Mouse (Mus musculus): ENCODE measurements around the gene Kxd1. TPM values are rescaled to one million over a fixed set of nuclear protein-coding genes. Genes with fewer than 3 reads are reported as not detected.
"Not testable (repeated sequence)": the region's sequence is repeated elsewhere in the genome, so short reads cannot be mapped to it uniquely, and the experiment has no call there.

Gene Kxd1
- total RNA-seq, 2 experiments from 2014 or later = 33.1 to 35.3 TPM

DNA sequence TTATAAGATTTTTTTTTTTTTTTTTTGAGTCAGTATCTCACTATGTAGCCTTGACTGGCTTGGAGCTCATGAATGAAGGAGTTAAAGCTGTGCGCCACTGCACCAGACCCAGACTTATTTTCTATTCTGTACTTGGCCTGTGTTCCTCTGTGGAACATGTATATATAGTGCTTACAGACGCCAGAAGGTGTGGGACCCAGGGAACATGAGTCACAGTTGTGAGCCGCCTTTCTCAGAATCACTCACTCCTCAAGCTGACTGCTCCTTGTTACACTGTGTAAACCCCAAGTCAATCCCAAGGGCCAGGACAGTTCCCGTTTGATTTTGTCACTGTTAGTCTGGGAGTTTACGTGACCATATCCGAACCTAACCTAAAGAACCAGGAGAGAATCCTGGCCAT lies 8.7 kb downstream of the Kxd1 start:
- DNase-seq (ENCODE audit: low spot score in 2 of 2) = no peak

DNA sequence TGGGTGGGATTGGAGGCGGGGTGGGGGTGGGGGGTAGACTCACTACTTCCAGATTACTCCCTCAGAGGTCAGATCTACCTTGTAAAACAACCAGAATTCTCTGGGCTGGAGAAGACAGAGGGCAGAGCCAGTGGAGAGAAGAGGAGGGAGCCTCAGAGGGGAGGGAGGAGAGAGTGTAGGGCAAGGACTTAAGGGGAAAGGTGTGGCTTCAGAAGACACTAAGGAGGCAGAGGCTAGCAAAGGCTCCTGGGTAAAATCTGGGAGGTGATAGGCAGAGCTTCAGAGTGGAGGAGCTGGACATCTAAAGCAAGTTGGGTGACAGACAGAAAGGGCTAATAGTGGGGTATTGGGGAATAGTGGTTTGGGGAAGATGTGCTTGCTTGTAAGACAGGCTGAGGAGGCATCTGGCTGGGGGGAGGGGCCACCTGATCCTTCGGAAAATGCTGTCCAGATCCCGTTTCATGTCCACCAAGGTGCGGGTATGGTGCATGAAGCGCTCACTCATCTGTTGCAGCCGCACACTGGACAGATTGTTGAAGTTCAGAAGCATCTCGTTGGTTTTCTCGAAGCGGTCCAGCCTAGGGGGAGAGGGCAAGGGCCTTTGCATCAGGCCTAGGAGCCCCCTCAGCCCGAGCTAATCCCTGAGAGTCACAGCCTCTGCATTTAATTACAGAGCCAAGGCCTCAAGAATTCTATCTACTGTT lies 9.7 kb downstream of the Kxd1 start:
- DNase-seq (ENCODE audit: low spot score in 2 of 2) = no peak

DNA sequence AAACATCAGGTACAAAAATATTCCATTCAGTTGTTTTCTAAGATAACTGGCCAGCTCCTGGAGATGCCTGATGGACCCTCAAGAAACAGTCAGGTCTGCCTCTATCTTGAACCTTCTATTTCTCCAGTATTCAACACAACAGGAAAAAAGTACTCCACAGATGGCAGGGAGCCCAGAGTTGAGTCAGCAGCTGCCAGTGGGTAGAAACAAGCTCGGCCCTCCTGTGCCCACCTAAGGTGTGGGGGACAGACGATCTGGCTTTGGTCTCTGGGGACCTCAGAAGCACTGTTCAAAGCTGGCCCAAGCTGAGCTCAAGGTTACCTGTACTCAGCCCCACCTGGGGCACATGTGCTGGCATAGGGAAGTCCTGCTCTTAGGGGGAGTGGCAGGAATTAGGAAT lies 14.3 kb downstream of the Kxd1 start:
- no peak for DNase-seq (ENCODE audit: low spot score in 2 of 2)

DNA sequence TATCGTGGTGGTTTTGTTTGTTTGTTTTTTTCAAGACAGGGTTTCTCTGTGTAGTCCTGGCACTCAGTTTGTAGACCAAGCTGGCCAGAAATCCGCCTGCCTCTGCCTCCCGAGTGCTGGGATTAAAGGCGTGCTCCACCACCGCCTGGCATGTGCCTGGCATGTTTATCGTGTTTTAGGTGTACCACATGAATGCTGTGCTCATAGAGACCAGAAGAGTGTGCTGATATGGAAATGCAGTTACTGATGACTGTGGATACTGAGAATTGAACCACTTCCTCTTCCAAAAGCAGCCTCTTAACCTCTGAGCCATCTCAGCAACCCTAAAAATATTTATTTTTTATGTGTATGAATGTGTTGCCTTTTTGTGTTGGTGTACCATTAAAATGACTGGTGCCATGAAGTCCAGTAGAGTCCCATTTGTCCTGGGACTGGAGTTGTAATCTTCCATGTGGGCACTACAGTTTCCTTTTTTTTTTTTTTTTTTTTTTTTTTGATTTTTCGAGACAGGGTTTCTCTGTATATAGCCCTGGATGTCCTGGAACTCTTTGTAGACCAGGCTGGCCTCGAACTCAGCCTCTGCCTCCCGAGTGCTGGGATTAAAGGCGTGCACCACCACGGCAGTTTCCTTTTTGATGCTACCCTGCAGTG lies 15.4 kb downstream of the Kxd1 start:
- DNase-seq (ENCODE audit: low spot score in 2 of 2) = no peak

DNA sequence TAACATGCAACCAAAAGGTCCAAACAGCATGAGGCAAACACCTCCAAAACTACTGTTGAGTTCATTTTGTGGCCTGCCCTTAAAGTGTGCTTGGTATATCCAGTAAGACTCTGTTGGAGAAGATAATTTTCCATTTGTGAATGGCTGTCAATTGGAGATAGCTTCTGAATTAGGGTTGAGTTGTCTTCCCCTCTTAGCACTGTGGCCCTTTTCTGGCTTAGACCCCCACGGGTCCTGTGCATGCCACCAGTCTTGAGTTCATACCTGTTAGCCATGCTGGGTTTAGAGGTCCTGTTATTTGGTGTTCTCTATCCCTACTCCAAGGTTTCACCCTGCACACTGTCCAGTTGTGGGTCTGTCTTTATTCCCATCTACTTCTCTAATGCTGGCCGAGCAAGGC lies 16.0 kb downstream of the Kxd1 start:
- no peak for DNase-seq (ENCODE audit: low spot score in 2 of 2)

DNA sequence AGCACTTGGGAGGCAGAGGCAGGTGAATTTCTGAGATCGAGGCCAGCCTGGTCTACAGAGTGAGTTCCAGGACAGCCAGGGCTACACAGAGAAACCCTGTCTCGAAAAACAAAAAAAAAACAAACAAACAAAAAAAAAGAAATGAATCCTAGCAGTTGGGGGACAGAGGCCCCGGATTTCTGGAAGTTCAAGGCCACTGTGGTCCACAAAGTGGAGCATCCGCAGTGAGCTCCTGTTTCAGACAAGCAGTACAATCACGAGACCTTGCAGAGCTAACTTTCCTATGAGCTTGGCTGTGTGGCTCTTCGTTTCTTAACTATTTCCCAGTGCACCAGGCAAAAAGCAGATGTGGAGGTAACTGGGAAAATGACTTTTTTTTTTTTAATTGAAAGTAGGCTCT lies 16.6 kb downstream of the Kxd1 start:
- not testable (repeated sequence) for DNase-seq (ENCODE audit: low spot score in 2 of 2)

DNA sequence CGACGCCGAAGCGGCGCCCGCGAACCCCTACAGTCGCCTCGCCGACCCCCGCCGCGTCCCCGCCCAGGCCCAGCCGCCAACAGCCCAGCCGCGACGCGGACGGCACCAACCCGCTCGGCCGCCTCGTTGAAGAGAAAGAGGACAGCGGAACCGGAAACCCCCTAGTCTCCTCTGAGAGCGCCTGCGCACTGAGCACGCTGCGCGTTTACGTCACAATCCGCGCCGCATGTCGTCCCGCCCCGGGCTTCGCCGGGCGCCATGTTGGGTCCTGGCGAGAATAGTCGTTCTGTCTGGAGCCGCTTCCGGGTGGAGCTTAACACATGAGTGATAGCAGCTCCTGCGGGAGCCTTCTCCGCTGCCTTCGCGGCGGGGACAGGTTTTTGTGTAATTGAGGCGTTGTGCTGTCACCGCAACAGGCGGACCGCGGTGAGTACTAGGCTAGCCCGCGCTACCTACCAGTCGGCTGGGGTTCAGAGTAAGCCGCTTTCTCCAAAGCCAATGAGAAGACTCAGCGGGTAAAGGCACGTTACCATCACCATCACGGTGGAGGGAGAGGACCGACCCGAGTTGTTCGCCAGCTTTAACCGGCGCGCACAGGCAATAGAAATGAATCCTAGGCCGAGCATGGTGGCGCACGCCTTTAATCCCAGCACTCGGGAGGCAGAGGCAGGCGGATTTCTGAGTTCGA lies 17.4 kb downstream of the Kxd1 start, which contains the start of gene Uba52:
Uba52 (minus strand) TSS at position 574 of the 688 bp plus-strand sequence.
- peak; percentile 97 to 98 for DNase-seq (ENCODE audit: low spot score in 2 of 2)

DNA sequence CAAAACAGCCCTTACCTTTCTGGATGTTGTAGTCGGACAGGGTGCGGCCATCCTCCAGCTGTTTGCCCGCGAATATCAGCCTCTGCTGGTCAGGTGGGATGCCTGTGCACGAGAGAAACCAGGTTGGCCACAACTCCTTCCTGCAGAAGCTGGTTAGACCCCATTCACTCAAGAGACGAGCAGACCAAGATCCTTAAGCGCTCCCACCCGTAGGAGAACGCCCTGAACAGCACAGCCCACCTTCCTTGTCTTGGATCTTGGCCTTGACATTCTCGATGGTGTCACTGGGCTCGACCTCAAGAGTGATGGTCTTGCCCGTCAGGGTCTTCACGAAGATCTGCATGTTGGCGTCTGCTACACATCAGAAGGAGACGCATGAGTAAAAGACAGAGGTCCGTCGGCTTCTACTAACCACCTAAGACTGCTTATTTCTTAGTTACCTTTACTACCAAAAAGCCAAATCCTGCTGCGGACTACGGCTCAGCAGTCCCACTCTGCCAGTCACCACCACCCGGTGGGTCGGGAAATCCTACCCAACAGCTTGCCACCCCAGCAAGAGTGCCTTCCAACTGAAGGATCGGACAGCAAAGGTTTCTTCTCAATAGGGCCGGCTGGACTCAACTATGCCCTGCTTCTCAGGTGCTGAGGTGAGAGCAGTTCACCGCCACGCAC lies 18.3 kb downstream of the Kxd1 start:
- DNase-seq (ENCODE audit: low spot score in 2 of 2) = no peak

DNA sequence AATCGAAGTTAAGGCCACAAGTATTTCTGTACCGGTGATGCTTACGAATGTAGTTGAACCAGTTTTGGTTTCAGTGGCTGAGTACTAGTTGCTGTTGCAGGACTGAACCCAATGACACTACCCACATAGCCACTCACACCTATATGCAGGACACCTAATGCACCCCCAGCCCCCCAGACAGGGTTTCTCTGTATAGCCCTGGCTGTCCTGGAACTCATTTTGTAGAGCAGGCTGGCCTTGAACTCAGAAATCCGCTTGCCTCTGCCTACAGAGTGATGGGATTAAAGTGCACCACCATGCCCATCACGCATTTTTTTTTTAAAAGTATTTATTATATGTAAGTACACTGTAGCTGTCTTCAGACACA lies 20.7 kb downstream of the Kxd1 start:
- DNase-seq (ENCODE audit: low spot score in 2 of 2) = no peak

DNA sequence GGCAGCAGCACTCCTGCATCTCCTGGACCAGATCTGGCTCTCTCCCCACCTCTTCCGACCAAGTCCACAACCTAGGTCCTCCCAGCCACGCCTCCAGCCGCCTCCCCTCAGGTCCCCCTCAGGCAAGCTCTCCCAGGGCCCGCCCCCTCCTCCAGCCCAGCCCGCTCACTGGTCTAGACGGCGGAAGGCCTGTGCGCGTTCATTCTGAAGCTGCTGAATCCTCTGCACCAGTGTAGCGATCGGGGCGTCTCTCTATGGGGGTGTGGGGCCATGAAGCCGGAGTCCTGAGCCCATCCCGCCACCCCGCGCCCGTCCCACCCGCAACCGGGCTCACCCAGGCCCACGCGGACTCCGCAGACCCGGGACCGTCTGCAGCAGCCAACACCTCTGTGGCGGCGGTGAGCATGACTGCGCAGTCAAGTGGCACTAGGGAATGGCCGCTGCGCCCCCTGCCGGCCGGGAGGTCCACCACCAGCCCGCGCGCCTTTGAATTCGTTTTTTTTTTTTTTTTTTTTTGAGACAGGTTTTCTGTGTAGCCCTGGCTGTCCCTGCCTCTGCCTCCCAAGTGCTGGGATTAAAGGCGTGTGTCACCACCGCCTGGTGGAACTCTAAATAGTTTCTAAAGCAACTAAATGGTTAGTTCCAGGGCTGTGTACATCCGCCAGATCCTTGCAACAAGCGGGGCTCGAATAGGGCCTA lies 21.3 kb downstream of the Kxd1 start, which contains the start of gene Rex1bd:
Rex1bd (minus strand) TSS at position 425 of the 699 bp plus-strand sequence.
- peak; percentile 95 to 98 for DNase-seq (ENCODE audit: low spot score in 2 of 2)

DNA sequence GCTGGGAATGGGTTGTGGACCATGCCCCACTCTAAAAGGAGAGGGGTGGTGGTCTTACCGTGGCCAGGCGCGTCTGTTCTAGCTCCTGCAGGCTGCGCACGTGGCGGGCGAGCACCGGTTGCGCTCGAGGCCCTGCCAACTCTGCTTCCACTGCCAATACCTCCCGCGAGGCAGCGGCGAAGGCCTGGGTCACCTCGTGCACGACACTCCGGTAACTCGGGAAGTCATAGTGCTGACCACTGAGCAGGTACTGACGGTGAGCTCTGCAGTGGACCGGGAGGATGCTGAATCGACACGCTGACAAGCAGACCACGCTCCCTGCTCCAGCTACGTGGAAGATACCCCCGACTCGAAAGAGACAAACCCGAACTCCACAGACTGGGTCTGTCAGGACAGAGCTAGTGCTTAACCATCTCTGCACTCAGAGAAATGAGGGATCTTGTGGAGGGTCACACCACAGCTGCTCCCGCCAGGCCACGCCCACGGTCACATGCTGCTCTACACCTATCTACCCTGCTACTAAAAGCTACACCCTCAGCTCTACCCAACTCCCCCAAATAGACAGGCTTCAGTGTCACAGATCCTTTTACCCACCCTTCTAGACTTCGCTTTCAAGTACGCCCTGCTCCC lies 21.9 kb downstream of the Kxd1 start:
- DNase-seq (ENCODE audit: low spot score in 2 of 2) = no peak

DNA sequence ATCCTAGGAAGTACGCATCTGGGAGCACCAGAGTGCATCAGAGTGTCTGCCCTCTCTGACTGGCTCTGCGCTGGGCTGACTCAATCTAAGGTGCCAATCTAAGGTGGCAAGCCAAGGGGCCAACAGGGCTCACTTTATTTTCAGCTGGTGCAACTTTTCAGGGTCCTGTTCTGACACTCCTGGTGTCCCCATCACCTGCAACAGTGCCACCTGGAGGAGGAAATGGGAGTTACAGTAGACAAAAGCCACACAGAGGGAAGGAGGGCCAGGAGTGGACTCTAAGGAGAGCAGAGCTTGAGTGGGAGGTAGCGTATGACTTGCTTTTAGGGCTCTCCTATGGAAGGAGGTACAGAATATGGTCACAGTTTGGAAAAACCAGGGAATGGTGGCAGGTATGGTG lies 22.9 kb downstream of the Kxd1 start:
- peak; percentile 90 for DNase-seq (ENCODE audit: low spot score in 2 of 2)

DNA sequence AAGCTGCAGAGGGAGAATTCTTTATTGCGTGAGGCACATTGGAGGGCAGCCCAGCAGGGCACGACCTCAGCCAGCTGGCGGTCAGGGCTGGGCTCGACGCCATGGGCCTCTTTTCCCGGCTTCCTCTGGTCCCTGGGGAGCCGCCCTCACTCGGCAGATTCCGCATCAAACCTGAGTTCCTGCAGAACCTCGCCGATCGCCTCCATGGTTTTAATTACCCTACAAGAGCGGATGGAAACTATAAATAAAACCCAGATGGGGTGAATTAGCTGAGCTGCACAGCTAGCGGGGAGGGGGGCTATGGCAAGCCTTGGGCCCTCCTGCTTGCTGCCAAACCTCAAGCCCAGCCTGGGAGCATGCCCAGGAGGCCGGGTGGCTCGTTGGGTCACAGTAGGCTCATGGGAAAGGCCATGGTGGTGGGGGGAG lies 23.5 kb downstream of the Kxd1 start:
- DNase-seq (ENCODE audit: low spot score in 2 of 2) = peak; percentile 64 to 78

DNA sequence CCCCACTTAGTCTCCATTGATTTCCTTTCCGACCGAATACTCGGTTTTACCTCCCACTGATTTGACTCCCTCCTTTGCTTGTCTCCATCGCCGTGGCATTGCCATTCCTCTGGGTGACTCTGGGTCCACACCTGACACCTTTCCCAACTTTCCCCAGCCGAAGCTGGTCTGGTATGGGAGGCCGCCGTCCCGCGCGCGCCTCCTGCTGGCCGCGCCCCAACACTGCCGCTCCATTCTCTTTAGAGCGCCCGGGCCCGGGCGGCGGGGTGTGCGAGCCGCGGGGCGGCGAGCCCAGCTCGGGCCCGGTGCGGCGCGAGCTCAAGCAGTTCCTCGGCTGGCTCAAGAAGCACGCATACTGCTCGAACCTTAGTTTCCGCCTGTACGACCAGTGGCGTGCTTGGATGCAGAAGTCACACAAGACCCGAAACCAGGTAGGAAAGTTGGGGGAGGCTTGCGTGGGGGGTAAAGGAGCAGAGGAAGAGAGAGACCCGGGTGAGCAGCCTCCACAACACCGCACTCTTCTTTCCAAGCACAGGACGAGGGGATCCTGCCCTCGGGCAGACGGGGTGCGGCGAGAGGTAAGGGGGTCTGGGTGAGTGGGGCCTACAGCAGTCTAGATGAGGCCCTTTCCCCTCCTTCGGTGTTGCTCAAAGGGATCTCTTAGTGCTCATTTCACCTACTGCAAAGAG lies 24.6 kb downstream of the Kxd1 start:
- DNase-seq (ENCODE audit: low spot score in 2 of 2) = peak; percentile 68 to 78

DNA sequence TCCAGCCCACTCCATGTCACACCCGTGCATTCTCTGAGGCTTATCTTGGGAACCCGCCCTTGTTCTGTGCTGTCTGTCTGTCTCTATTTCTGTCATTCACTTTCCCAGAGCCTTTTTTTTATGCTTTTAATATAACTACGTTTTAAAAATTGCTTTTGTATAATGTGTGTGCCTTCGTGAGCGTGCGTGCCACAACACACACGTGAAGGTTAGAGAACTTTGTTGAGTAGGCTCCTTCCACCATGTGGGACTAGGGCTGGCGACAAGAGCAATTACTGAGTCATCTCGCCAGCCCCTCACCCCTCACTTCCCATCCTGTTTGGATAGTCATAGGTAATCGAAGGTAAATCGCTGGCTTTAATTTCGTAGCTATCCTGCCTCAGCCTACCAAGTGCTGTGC lies 25.2 kb downstream of the Kxd1 start:
- no peak for DNase-seq (ENCODE audit: low spot score in 2 of 2)

DNA sequence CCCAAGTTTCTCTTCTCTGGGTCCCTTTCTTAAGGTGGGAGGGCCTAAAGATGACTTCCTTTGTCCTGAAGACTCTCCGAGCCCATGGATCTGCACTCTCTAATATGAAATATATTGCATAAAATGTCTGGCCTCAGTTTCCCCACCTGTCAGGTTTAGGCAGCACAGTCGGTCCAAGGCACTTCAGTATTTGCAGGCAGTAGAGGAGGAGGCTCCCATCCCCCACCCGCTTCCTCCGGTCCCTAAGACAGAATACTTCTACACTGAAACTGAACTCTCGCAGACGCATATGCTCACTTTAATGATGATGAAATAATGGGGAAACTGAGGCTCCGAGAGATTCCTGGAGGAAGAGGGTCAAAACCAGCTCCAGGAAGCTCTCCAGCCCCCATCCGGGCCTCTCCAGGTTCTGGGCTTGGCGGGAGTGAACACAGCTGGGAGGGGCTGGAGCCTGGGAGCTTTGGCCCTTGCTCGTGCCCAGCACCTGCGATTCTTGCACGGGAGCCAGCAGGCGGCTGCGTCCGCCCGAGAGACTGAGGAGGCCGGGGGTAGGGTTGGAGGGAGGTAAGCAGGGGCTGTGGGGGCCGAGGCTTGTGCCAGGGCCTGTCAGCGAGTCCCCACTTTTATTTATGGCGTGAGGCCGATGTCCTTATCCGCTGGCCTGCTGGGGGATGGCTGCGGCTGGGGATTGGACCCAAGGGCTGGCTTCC lies 25.8 kb downstream of the Kxd1 start:
- DNase-seq (ENCODE audit: low spot score in 2 of 2) = no peak

DNA sequence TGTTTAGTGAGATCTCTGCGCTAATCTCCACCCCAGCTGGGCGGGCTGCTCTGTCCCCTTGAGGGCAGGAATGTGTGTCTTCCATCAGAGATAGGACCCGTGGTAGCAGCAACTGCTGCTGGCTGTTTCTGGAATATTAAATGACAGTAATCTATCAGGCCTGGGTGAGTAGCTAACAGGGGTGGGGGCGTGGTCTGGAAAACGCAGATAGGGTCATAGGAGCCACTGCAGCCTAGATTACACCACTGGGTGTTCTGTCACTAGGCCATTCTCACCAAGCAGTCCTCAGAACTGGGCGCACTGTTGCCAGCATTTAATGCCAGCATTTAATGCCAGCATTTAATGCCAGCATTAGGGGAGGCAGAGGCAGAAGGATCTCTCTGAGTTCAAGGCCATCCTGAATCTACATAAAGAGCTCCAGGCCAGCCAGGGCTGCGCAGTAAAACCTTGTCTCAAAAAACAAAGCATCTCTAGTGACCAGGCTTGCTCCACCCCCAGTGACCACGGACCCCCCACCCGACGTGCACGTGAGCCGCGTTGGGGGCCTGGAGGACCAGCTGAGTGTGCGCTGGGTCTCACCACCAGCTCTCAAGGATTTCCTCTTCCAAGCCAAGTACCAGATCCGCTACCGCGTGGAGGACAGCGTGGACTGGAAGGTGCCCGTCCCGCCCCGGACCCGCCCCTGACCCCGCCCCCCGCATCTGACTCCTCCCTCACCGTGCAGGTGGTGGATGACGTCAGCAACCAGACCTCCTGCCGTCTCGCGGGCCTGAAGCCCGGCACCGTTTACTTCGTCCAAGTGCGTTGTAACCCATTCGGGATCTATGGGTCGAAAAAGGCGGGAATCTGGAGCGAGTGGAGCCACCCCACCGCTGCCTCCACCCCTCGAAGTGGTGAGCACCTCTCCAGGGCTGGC lies 27.1 kb downstream of the Kxd1 start:
- no peak for DNase-seq (ENCODE audit: low spot score in 2 of 2)

DNA sequence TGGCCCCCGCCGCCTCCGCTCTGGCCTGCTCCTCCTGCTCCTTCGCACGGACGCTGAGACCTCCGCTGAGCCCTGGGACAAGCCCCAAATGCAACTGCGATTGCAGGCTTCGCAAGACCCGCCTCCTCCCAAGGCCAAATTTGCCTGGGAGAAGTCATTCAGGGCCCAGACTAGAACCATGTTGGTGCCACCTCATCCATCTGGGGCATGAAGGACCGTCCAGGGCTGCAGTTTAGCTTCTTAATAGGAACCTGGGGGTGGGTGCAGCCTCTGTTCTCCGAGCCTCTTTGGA lies 32.0 kb downstream of the Kxd1 start:
- no peak for DNase-seq (ENCODE audit: low spot score in 2 of 2)
